Mouse (Mus musculus) liver, embryonic 11.5 days (tissue): Measurements from ENCODE around the gene Cbln3. TPM values are rescaled to one million over a fixed set of nuclear protein-coding genes. Genes with fewer than 3 reads are reported as not detected.

Experiments used
- ATAC-seq: fragments of 200-750 bp; cut with Nextera tagmentation; replicated peaks from 2 replicates; pipeline ENCODE4 v1.8.0; 2017; ENCODE audit warnings: moderate number of reproducible peaks, mild to moderate bottlenecking, moderate TSS enrichment, moderate library complexity; ENCODE audit not compliant: low FRiP score
- DNase-seq: peaks from one replicate; pipeline ENCODE4 v3.0.0-alpha.2; 2017; ENCODE audit warnings: low spot score
- H3K27ac ChIP-seq: fragments of 300-500 bp; sonication (generic); 2 replicates; pipeline ENCODE4 v1.5.1; 2014; ENCODE audit warnings: mild to moderate bottlenecking, low read depth, low read length, control low read depth
- H3K27me3 ChIP-seq: fragments of 300-500 bp; sonication (generic); replicated peaks from 2 replicates; pipeline ENCODE4 v1.6.1; 2014; ENCODE audit warnings: low read length, mixed read lengths; ENCODE audit not compliant: control insufficient read depth, insufficient read depth
- H3K36me3 ChIP-seq: fragments of 300-500 bp; sonication (generic); 2 replicates; pipeline ENCODE4 v1.6.1; 2014; ENCODE audit warnings: mild to moderate bottlenecking, low read length, moderate library complexity, mixed read lengths; ENCODE audit not compliant: control insufficient read depth, insufficient read depth
- H3K4me1 ChIP-seq: fragments of 300-500 bp; sonication (generic); replicated peaks from 2 replicates; pipeline ENCODE4 v1.6.1; 2014; ENCODE audit warnings: low read length, mixed read lengths; ENCODE audit not compliant: control insufficient read depth, insufficient read depth
- H3K4me2 ChIP-seq: fragments of 300-500 bp; sonication (generic); 2 replicates; pipeline ENCODE4 v1.6.1; 2014; ENCODE audit warnings: mild to moderate bottlenecking, control low read depth, moderate library complexity
- H3K4me3 ChIP-seq: fragments of 300-500 bp; sonication (generic); 2 replicates; pipeline ENCODE4 v1.5.1; 2014; ENCODE audit warnings: low read depth, low read length, control low read depth
- H3K9ac ChIP-seq: fragments of 300-500 bp; sonication (generic); 2 replicates; pipeline ENCODE4 v1.6.1; 2014; ENCODE audit warnings: low read depth, low read length, control low read depth
- H3K9me3 ChIP-seq: fragments of 300-500 bp; sonication (generic); 2 replicates; pipeline ENCODE4 v1.6.1; 2016; ENCODE audit warnings: low read length, inconsistent platforms, mixed read lengths; ENCODE audit not compliant: control insufficient read depth
- WGBS: fragments of 180-500 bp; shearing (Covaris S2); extraction: QIAGEN DNeasy Blood & Tissue Kit; methylation state at CpG from one replicate; pipeline ENCODE4 v1.1.7; 2014; 5-methylcytosine and 5-hydroxymethylcytosine counted together
- polyA plus RNA-seq: library from polyadenylated mRNA; unstranded; fragments of >200 nt; fragmentation: Nextera tagmentation; extraction: Ambion mirVana; gene quantifications from 2 replicates; pipeline ENCODE4 v1.2.1, GENCODE M21; 2014

Cbln3 gene
- polyA plus RNA-seq = 0.47 and 0.60 TPM in 2 replicates

DNA sequence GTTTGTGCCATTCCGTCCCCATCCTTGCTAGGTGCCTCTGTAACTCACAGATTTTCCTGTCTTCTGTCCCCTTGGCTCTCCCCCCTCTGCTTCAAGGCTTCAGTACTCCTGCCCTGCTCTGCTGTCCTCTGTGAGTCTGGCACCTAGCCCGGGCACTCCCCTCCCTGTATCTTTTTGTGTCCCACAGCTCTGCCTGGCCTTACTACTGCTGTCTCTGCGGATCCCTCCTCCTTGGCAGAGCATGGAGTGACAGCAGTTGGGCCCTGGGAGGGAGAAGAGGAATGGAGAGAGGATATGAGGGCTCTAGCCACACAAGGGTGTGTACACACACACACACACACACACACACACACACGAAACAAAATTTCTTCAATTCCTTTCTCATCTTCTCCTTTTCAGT, at the start of gene Cbln3:
Gene Cbln3, minus strand, starts transcription at position 227 of the 400 bp plus-strand sequence.
- Histone ChIP-seq H3K4me2 (peak within 1 kb of the TSS; percentile 85), H3K4me3 (peak within 1 kb of the TSS; percentile 70), H3K27ac (peak within 1 kb of the TSS; percentile 80), H3K9ac (peak within 1 kb of the TSS; percentile 77), H3K4me1 (peaks cover 37% of the 10 kb centered on the region), H3K9me3 (no peaks in the 10 kb centered on the region), H3K27me3 (no peaks in the 10 kb centered on the region), H3K36me3 (peaks cover 25% of the 10 kb centered on the region)
- ATAC-seq (no peak), DNase-seq (no peak)
- WGBS = 40% methylated on average over 4 of the region's 4 CpGs

- ATAC-seq = no peak
- WGBS = 40% methylated on average over 7 of the region's 7 CpGs
- DNase-seq = no peak
Measured at GRCm38 (mm10) chr14:55933586-55933985, 49.4 kb upstream of the Cbln3 start.

DNA sequence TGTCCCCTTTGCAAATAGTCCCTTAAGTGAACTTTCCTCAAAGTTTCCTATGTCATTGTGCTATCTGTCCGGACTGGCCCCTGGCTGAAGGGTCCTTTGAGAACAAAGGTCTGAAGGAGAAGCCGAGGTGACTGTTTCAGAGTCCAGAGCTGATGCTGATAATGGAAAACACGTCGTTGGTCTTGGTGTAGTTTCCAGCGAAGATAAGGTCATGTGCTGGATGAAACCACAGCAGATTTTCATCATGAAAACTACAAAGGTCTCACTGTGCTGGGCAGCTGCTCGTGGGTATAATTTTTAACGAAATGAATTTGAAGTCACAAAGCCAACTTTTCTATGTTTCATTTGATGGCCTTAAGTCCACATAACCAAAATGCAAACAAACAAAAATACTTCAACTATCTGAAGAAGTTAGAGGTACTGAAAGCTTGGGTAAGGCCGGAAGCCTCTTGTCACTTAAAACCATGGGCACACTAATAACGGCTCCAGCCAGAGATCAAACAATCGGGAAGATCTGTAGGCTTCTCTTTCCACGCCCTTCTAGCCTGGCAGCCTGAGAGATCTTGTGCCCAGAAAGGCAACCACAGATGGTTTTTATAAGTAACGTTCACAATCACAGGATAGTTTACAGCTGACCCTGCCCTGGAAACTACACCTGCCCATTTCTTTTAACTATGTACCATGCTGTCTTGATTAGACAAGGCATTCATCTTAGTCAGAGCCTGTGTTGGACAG, 45.2 kb upstream of the Cbln3 start:
- H3K27me3 ChIP-seq = no peaks in the 10 kb centered on the region
- no peak overlapping the region for H3K27ac ChIP-seq
- H3K4me1 ChIP-seq = peaks cover 6% of the 10 kb centered on the region; the same call in 1 of the 2 replicates
- ATAC-seq = no peak
- no peak overlapping the region for H3K4me2 ChIP-seq
- no peaks in the 10 kb centered on the region for H3K36me3 ChIP-seq
- WGBS = 54% methylated on average over 12 of the region's 12 CpGs
- no peaks in the 10 kb centered on the region for H3K9me3 ChIP-seq
- DNase-seq = no peak
- no peak overlapping the region for H3K9ac ChIP-seq
- H3K4me3 ChIP-seq = no peak overlapping the region

More at GRCm38 (mm10) chr14:55933586-55933985, 49.4 kb upstream of the Cbln3 start:
- Histone ChIP-seq H3K36me3 (no peaks in the 10 kb centered on the region), H3K27ac (no peak overlapping the region), H3K4me2 (no peak overlapping the region), H3K4me3 (no peak overlapping the region), H3K4me1 (no peaks in the 10 kb centered on the region; the same call in 1 of the 2 replicates), H3K9me3 (no peaks in the 10 kb centered on the region), H3K9ac (no peak overlapping the region), H3K27me3 (no peaks in the 10 kb centered on the region)

DNA sequence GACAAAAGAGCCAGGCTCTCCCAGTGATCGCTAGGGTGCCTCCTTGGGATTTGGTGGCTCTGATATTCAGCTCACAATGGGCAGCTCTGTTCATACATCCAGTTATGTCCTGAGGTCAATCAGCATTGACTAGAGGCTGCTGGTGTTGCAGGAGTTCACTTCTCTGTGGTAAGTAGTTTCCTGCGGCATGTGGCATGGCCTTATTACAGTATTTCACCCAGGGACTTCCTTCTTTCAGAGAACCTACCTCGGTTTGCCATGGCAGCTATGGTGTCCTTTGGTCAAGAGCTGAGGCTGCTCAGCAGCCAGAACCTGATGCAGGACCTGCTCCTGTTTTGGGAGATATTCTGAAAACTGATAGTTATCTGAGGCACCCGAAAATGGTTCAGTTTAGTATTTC, 42.7 kb upstream of the Cbln3 start:
- Histone ChIP-seq H3K36me3 (no peaks in the 10 kb centered on the region), H3K9me3 (no peaks in the 10 kb centered on the region), H3K4me3 (no peak overlapping the region), H3K4me1 (peaks cover 12% of the 10 kb centered on the region; the same call in 1 of the 2 replicates), H3K9ac (no peak overlapping the region), H3K27me3 (no peaks in the 10 kb centered on the region), H3K27ac (no peak overlapping the region; the same call in 1 of the 2 replicates), H3K4me2 (no peak overlapping the region)
- DNase-seq (no peak), ATAC-seq (no peak)
- 62% methylated on average over 4 of the region's 4 CpGs for WGBS

DNA sequence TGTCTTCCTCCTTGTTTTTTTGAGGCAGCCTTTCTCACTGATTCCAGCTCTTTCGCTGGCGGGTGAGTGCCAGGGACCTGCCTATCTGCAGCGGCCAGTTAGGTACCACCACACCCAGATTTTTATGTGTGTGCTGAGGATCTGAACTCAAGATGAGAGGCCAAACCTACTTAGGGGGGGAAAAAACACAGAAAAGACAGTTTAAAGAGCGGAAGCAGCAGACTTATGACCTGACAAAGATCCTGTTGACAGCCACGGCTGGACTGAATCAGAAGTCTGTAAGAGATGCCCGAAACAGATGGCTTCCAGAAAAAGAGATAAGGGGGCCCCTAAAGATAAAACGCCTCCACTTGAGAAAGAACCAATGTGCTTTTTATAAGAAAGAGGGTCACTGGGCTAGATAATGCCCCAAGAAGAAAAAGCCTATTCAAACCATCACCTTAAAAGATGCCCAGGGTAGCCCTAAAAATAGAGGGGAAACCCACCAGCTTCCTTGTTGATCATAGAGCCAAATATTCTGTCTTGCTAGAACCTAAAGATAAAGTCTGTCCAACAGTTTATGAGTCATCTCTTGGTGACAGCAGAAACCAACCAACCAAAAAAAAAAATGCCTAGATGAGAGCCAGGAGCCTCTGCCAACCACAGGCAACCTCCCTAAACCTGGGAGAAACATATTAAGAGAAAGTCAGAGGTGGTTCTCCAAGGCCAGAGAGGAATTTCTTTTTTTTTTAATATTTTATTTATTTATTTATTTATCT, 38.5 kb upstream of the Cbln3 start:
- no peak overlapping the region; the same call in 1 of the 2 replicates for H3K9ac ChIP-seq
- no peaks in the 10 kb centered on the region for H3K27me3 ChIP-seq
- peak overlapping the region; percentile 61 for H3K27ac ChIP-seq
- ATAC-seq (peak; percentile 76), DNase-seq (no peak)
- WGBS = 26% methylated on average over 7 of the region's 7 CpGs
- 0 out of 2 replicates have a peak overlapping the region, but pooled peaks have one; percentile 7 for H3K4me3 ChIP-seq
- peaks cover 18% of the 10 kb centered on the region; the same call in 1 of the 2 replicates for H3K4me1 ChIP-seq
- no peaks in the 10 kb centered on the region for H3K9me3 ChIP-seq
- H3K4me2 ChIP-seq = peak overlapping the region; percentile 50
- H3K36me3 ChIP-seq = no peaks in the 10 kb centered on the region

DNA sequence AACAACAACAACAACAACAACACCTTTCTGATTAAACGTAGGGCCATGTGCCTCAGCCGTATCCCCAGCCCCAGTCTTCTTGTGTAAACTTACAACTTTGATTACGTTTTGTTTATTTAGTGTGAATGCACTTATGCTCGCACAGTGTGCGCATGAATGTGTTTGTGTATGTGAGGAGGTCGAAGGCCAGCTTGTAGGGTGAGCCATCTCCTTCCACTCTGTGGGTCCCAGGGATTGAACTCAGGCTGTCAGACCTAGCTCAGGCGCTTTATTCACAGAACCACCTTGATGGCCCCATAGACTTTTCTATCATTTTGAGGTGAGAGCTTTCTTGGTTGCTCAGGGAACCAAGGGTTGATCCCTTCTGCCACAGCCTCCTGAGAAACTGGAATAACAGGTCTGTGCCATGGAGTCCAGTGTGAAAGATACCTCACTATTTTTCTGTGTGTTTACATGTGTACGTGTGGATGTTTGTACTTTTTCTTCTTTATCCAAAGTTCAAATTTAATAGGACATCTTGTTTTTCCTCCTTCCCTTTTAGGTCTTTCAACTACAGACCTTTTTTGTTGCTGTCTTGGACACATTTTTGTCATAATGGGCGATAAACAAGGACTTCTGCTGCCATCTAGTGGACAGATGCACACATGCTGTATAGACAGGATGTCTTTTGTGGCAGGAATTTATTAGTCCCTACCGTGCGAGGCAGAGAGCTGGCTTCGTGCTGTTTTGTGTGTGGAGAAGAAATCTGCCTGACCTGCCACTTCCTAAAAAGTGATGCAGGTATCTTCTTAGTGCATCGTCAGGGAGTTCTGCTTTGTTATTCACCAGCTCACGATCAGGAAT, 34.3 kb upstream of the Cbln3 start:
- WGBS = 38% methylated on average over 14 of the region's 14 CpGs
- H3K4me3 ChIP-seq = no peak overlapping the region
- no peaks in the 10 kb centered on the region for H3K9me3 ChIP-seq
- H3K4me2 ChIP-seq = no peak overlapping the region
- peaks cover 12% of the 10 kb centered on the region; the same call in 1 of the 2 replicates for H3K4me1 ChIP-seq
- no peak overlapping the region for H3K27ac ChIP-seq
- H3K27me3 ChIP-seq = no peaks in the 10 kb centered on the region
- no peak overlapping the region for H3K9ac ChIP-seq
- peak; percentile 48 for DNase-seq
- no peaks in the 10 kb centered on the region for H3K36me3 ChIP-seq
- ATAC-seq = peak; percentile 50; the same call in 1 of the 2 replicates

- no peak overlapping the region for H3K4me3 ChIP-seq
- no peaks in the 10 kb centered on the region for H3K4me1 ChIP-seq
- no peaks in the 10 kb centered on the region for H3K36me3 ChIP-seq
- no peaks in the 10 kb centered on the region for H3K9me3 ChIP-seq
- no peak for ATAC-seq
- WGBS = 31% methylated on average over 4 of the region's 4 CpGs
- no peaks in the 10 kb centered on the region for H3K27me3 ChIP-seq
- no peak overlapping the region for H3K27ac ChIP-seq
- H3K9ac ChIP-seq = no peak overlapping the region
- no peak overlapping the region for H3K4me2 ChIP-seq
- no peak for DNase-seq
Measured at GRCm38 (mm10) chr14:55913406-55913805, 29.2 kb upstream of the Cbln3 start.

DNA sequence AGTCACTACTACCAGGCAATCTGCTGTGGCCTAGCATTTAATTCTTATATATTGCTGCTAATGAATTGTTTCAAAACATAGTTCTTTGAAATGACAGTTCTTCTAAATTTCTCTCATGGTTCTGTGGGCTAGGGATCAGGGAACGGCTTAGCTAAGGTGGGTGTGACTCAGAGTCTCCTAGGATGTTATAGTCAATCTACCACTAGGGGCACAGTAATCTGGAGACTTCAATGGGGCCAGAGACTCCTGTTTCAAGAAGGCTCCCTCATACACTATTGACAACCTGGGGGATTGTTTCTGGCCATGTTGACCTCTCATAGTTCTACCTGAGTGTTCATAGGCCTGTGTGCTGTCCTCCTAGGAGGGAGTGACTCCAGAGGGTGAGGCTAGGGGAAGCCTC, 21.3 kb upstream of the Cbln3 start:
- ATAC-seq = no peak
- Histone ChIP-seq H3K4me3 (no peak overlapping the region), H3K4me1 (peaks cover 9% of the 10 kb centered on the region; the same call in 1 of the 2 replicates), H3K27me3 (no peaks in the 10 kb centered on the region), H3K9ac (no peak overlapping the region), H3K4me2 (no peak overlapping the region), H3K27ac (no peak overlapping the region), H3K36me3 (no peaks in the 10 kb centered on the region), H3K9me3 (no peaks in the 10 kb centered on the region)
- DNase-seq = no peak
- WGBS = 23% methylated on average over 1 of the region's 1 CpGs
